14 mouse cellular contexts compared by ENCODE assay signal in the genomic region with DNA sequence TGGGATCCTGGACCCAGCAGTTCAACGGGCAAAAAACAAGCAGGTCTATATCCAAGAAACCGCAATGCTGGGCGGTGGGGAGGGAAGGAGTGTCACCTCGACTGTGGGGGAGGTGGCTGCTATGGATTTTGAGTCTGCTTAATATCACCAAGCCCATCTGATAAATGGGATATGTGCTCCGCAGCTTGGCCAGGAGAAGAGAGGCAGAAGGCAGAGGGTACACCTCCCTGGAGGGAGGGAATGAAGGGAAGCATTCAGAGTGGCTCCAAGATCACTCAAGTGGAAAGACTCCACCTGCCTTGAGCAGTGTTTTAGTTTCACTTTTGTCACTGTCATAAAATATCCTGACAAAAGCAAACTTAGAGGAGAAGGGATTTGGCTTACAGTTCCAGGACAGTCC. TPM values are rescaled to one million over a fixed set of nuclear protein-coding genes. Genes with fewer than 3 reads are reported as not detected.
"Had no signal": no experiment of that assay in that cellular context is flagged by ENCODE, and none has a peak within 500 bp of the region (broad histone marks: within the 10 kb centered on the region; RNA-seq: fewer than 3 reads in every experiment).

No protein-coding gene starts in this region.

- H3K27ac ChIP-seq: limb, embryonic 15.5 days; liver, embryonic 12.5 days; midbrain, embryonic 15.5 days; neural tube, embryonic 12.5 days; stomach, postnatal 0 days had no signal

- H3K27me3 ChIP-seq: limb, embryonic 15.5 days; liver, embryonic 12.5 days; midbrain, embryonic 15.5 days; neural tube, embryonic 12.5 days had no signal

- H3K9ac ChIP-seq: limb, embryonic 15.5 days; liver, embryonic 12.5 days; lung, embryonic 14.5 days; midbrain, embryonic 15.5 days; neural tube, embryonic 12.5 days had no signal

- DNase-seq: kidney, postnatal 36 days; layer of hippocampus, adult 9-11 months; layer of hippocampus, postnatal 36 days; lung, embryonic 14.5 days; lung, postnatal 10 days; lung, postnatal 4 days; thymus, postnatal 4 days had no signal

- H3K36me3 ChIP-seq: limb, embryonic 15.5 days; liver, embryonic 12.5 days; midbrain, embryonic 15.5 days; neural tube, embryonic 12.5 days had no signal

- H3K9me3 ChIP-seq: limb, embryonic 15.5 days; liver, embryonic 12.5 days; midbrain, embryonic 15.5 days; neural tube, embryonic 12.5 days had no signal

- H3K4me3 ChIP-seq: limb, embryonic 15.5 days; liver, embryonic 12.5 days; midbrain, embryonic 15.5 days; neural tube, embryonic 12.5 days had no signal

- ATAC-seq: liver, embryonic 12.5 days; midbrain, embryonic 15.5 days had no signal

- H3K4me1 ChIP-seq: liver, embryonic 12.5 days; midbrain, embryonic 15.5 days; neural tube, embryonic 12.5 days had no signal

- H3K4me2 ChIP-seq: limb, embryonic 15.5 days; liver, embryonic 12.5 days; lung, embryonic 14.5 days; midbrain, embryonic 11.5 days; midbrain, embryonic 15.5 days; neural tube, embryonic 12.5 days had no signal

RNA-seq across cellular contexts. Expression of a gene that starts 41.0 kb away (rescaled TPM):
- total RNA-seq: monocyte, adult 5-6 weeks had no signal
